Mouse (Mus musculus) E14TG2a.4 (cell line): ENCODE data around the gene Pcdh9.

ENCODE experiments used
- CTCF ChIP-seq: conservative IDR thresholded peaks from 2 replicates; pipeline ENCODE4 v1.5.1; 2014; ENCODE audit warnings: low read length
- NANOG ChIP-seq: IDR thresholded peaks from 2 replicates; pipeline ENCODE4 v1.6.1; 2014; ENCODE audit warnings: borderline replicate concordance, low read length, mixed read lengths

- TF ChIP-seq CTCF = no peak
- TF ChIP-seq NANOG = no peak
Measured at GRCm38 (mm10) chr14:93376159-93376558, 514.3 kb downstream of the Pcdh9 start.
